Mouse (Mus musculus): ENCODE results near the gene Gm3376. TPM values are rescaled to one million over a fixed set of nuclear protein-coding genes. Genes with fewer than 3 reads are reported as not detected.
"Not testable (repeated sequence)": the region's sequence is repeated elsewhere in the genome, so short reads cannot be mapped to it uniquely, and the experiment has no call there.

Gm3376 gene
- polyA plus RNA-seq (2012; ENCODE audit: insufficient read depth, low replicate concordance), result not detected in 2 replicates

DNA sequence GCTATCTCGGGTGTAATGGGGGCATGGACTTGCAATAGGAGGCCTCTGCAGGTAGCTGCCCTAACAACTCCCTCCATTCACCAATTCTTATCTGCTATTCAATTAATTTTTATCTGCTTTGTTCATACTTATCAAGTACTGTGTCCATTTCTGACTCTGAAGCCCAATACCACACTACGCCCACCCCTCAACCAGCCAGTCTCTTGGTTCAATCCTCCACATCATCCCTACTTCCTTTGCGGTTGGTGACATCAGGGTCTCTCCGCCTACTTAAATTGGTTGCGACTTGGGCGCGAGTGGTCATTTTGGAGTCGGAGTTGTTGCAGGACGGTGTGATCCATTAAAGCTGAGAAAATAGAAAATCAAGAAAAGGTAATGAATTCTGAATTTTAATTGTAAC, at the start of gene Gm3376:
Gm3376 (plus strand) TSS at position 301 of the 400 bp plus-strand sequence.
- not testable (repeated sequence) for H3K9me3 ChIP-seq; H3K27me3 ChIP-seq (replicated peaks); H3K4me3 ChIP-seq (replicated peaks); H3K36me3 ChIP-seq (replicated peaks; ENCODE audit: low read length); H3K4me1 ChIP-seq

Data from megakaryocyte, embryonic 14.5 days (primary cell).